Mouse (Mus musculus) lung, postnatal 25 days (tissue): ENCODE data around the gene Fbxl8.
A peak's percentile ranks its signal among the peaks of the same experiment; 100 is the strongest.
"Not testable (repeated sequence)": the region's sequence is repeated elsewhere in the genome, so short reads cannot be mapped to it uniquely, and the experiment has no call there.

Experiments used
- DNase-seq: peaks from one replicate; pipeline ENCODE4 v3.0.0; 2022; ENCODE audit warnings: low spot score

The Fbxl8 gene

GRCm38 (mm10) chr8:105281821-105282220, 17.4 kb downstream of the Fbxl8 start:
- DNase-seq, result no peak

- DNase-seq, result no peak
Observed at GRCm38 (mm10) chr8:105282239-105282638, 17.8 kb downstream of the Fbxl8 start.

GRCm38 (mm10) chr8:105283074-105283473, 18.6 kb downstream of the Fbxl8 start:
- DNase-seq, result no peak

GRCm38 (mm10) chr8:105285514-105285913, 21.1 kb downstream of the Fbxl8 start:
- DNase-seq, result no peak

- DNase-seq, result no peak
Observed at GRCm38 (mm10) chr8:105286907-105287306, 22.5 kb downstream of the Fbxl8 start.

- DNase-seq, result no peak
Observed at GRCm38 (mm10) chr8:105288231-105288630, 23.8 kb downstream of the Fbxl8 start.

- peak; percentile 93 for DNase-seq
Observed at GRCm38 (mm10) chr8:105288958-105289732, 24.7 kb downstream of the Fbxl8 start.

GRCm38 (mm10) chr8:105289805-105290460, 25.5 kb downstream of the Fbxl8 start, which contains the start of gene 4931428F04Rik:
TSS of gene 4931428F04Rik (minus strand) at chr8:105289864.
- no peak for DNase-seq

GRCm38 (mm10) chr8:105290554-105291314, 26.3 kb downstream of the Fbxl8 start:
- DNase-seq, result peak; percentile 92

GRCm38 (mm10) chr8:105291364-105291763, 26.9 kb downstream of the Fbxl8 start:
- not testable (repeated sequence) for DNase-seq

GRCm38 (mm10) chr8:105291802-105292201, 27.4 kb downstream of the Fbxl8 start:
- not testable (repeated sequence) for DNase-seq

GRCm38 (mm10) chr8:105292471-105292870, 28.0 kb downstream of the Fbxl8 start:
- no peak for DNase-seq

- DNase-seq, result no peak
Observed at GRCm38 (mm10) chr8:105293405-105293804, 29.0 kb downstream of the Fbxl8 start.

- DNase-seq, result no peak
Observed at GRCm38 (mm10) chr8:105294776-105295175, 30.3 kb downstream of the Fbxl8 start.

GRCm38 (mm10) chr8:105295256-105295655, 30.8 kb downstream of the Fbxl8 start:
- no peak for DNase-seq

GRCm38 (mm10) chr8:105295895-105296573, 31.6 kb downstream of the Fbxl8 start, which contains the start of gene Exoc3l:
TSS of gene Exoc3l (minus strand) at chr8:105296101.
- DNase-seq, result peak; percentile 48

GRCm38 (mm10) chr8:105297511-105298192, 33.2 kb downstream of the Fbxl8 start, which contains the start of gene E2f4:
TSS of gene E2f4 (plus strand) at chr8:105297663.
- peak; percentile 95 for DNase-seq

GRCm38 (mm10) chr8:105298351-105299252, 34.2 kb downstream of the Fbxl8 start:
- no peak for DNase-seq

GRCm38 (mm10) chr8:105299962-105300361, 35.5 kb downstream of the Fbxl8 start:
- DNase-seq, result no peak

GRCm38 (mm10) chr8:105303396-105303795, 38.9 kb downstream of the Fbxl8 start:
- no peak for DNase-seq
